Mouse (Mus musculus) erythroid progenitor cell, adult 5-6 weeks (primary cell): ENCODE measurements around the gene Fam166a. TPM values are rescaled to one million over a fixed set of nuclear protein-coding genes. Genes with fewer than 3 reads are reported as not detected.

Source experiments
- ATAC-seq: replicated peaks from 2 replicates; pipeline ENCODE4 v1.8.0; 2016; ENCODE audit warnings: moderate number of reproducible peaks, mild to moderate bottlenecking, moderate TSS enrichment, inconsistent platforms; ENCODE audit not compliant: poor library complexity, low FRiP score, severe bottlenecking
- total RNA-seq, 2 experiments: library from RNA; stranded (forward) in 1 of 2; stranded (reverse) in 1 of 2; fragments of 150-400 nt in 1 of 2; fragments of 186-747, 209-891 nt in 1 of 2; gene quantifications; 2 replicates each; pipeline versions ENCODE4 v1.2.3 to v1.2.4; 2015 to 2017; ENCODE audit warnings: low replicate concordance in 2 of 2

The Fam166a gene
- total RNA-seq, 2 experiments from 2014 or later: not detected

DNA sequence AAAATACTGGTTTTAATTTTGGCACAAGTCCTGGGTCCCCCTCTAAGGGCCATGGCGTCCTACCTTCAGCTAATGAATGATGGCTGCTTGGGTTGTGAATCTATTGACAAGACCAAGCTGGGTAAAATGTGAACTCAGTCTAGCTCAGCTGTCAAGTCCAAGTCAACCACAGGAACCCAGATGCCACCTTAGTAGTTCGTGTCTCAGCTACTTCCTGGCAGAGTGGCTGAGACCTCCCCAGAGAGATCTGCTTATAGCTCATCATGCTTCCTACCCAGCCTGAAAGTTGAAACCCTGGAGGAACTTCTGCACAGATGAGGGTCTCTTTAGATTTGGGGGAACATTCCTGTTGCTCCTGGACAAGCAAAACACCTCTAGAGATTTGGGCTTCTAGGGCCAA lies 35.2 kb upstream of the Fam166a start:
- no peak for ATAC-seq

DNA sequence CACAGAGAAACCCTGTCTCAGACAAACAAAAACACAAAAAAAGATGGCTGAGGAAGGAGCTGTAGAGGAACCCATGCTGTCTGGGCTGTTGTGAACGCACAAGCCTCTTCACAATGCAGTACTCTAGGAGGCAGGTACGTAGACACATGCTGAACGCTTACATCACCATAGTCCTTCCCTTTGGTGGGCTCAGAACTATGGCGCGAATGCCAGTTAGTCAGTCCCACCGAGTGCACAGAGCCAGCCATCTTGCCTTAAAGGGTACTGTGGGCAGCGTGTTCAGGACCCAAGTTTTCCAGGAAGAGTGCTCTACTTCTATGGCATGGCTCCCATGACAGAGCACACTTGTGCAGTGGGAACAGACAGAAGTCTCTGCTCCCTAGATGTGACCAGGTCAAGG lies 34.0 kb upstream of the Fam166a start:
- no peak for ATAC-seq

DNA sequence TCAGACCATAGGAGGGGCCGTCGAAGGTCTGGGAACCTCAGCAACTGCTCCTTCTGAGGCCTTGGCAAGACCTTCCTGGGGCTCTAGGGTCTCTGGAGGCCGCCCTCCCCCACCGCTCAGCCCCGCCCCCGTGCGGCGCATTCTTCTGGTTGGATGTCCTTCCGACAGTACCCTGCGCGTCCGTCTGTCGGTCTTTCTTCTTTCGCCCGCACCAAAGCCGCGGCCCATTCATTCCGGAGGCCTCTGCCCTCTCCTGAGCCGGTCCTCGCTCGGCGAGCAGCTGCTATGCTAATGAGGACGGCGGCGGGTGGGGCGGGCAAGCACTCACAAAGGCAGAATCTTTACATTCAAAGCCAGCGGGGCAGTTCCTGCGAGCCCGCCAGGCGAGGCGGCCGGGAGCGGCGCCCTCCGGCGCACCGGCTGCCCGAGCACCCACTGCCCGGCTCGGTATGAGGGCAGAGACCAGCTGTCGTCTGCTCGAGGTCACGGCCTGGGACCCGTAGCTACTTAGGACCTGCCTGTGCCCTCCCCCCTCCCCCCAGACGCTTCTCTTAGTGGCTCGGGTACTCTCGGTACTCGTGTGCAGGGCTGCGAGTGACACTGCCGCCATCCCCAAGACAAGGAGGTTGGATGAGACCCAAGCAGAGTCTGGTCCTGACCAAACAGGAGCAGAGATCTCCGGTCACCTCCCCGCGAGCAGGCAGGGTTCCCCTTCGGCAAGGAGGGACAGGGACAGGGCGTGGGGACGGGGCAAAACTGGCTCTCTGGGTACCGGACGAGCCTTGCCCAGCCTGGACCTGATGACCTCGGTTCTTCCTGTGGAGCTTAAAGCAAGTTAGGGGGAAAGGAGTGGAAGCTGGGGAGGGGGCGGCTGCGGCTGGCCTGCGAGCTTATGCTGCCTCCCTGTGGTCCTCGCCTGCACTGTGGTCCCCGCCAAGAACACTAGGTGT lies 32.6 kb upstream of the Fam166a start:
- no peak for ATAC-seq

DNA sequence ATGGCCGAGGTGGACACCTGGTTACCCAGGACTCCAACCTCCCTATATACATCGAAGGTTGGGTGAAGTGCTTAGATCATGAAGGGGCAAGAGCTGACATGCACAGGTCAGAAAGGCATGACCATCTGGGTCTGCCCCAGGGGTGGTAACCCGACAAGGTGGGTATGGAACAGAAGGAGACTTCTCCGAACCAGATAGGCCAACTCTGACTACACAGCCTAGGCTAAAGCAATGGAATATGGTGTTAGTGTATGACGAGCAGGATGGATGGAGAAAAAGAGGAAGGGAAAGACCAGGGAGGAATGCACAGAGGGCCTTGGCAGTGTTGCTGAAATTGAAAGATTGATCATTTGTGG lies 32.0 kb upstream of the Fam166a start:
- ATAC-seq: no peak

DNA sequence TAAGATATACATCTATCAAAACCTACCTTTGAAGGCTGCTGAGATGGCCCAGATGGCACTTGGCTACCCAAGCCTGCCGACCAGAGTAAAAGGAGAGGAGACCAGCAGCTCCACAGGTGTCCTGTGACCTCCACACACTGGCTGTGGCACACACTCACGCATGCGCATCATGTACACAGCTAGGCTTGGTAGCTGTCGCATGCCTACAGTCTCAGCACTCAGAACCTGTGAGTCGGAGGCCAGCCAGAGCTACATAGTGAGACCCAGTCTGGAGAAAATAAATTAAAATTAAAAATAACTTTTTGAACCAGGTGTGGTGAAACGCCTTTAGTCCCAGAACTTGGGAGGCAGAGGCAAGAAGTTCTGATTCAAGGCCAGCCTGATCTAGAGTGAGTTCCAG lies 30.7 kb upstream of the Fam166a start:
- ATAC-seq: no peak

GRCm38 (mm10) chr2:25193330-25193770 lies 25.2 kb upstream of the Fam166a start:
- ATAC-seq: peak; percentile 69

DNA sequence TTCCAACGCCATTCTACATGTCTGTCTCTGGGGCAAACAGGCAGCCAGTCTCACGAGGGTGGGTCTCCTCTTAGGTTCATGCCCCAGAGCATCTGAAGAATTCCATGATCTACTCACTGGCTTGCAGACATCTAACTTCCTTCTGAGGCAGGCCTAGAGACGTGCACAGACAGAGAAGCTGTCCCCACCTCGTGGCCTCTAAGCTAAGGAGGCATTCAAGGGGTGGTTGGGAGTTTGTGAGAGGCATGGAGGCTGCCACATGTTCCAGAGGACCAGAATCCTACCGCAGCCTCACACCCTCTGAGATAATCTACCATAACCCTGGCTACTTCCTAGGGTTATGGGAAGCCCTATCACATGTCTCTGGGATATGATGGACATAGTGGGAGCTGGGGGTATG lies 24.5 kb upstream of the Fam166a start:
- ATAC-seq: no peak

DNA sequence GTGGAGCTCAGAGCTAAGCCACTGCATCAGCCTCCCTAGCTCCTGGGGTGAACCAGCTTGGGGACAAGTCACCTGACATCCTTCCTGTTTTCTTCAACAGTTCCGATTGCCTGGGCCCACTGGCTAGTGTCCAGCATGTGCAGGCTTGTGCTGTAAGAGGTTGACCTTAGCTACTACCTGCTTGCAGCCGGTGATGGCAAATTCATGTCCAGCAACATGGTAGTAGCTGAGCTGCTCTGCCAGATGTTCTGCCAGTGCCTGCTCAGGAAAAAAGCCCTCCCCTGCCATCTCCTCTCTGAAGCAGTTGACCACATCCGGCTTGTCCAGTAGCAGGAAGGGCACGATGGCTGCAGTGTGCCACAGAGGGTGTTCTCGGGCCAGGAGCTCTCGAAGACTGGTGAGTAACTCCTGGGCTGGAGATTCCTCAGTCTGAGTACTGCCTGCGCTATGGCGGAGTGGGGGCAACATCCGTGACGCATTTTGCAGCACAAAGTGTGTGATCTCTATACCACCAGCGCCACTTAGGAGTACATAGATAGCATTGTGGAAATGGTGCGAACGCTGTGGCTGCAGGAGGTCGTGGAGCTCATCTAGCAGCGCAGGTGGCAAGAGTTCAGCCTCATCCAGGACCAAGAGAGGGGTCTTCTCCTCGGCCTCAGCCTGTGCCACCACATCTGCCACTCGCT lies 23.9 kb upstream of the Fam166a start:
- no peak for ATAC-seq

DNA sequence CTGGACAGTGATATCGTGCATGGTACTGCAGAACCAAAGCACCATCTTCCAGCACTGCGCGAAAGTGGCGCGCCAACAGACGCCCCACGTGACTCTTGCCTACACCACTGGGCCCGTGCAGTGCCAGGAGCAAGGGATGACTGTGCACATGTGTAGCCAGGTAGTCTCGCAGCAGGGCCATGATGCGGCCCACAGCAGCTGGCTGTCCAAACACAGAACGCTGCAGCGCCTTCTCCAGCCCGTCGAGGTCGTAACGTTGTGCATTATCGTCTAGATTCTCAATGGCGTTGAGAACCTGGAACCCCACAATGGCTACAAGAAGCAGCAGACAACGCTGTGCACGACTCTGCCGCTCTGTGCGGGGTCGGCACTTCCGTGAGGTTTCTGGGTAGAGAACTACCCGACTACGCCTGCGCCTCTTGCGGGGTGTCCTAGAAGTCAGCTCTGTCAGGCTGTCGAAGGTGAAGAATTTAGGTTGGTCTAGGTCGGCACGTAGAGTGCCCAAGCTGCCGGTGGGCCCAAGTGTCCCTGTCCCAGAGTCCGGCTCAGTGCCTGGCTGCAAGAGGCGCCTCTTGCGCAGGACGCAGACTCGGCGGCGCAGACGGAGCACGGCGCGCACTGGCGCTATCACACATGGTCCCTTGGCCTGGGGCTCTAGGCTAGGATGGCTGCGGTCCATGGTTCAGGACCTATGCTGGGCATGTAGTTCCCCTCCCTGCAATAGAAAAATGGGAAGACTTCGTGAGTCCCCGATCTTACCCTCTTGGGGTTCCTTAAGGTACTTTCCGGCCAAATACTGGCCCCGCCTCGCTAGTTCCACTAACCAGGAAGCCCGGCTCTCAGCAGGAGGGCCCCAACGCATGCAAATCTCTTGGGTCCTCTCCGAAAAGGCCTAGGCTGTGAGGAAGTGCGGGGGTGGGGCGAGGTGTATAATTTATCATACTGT lies 23.1 kb upstream of the Fam166a start:
- peak; percentile 83 for ATAC-seq

DNA sequence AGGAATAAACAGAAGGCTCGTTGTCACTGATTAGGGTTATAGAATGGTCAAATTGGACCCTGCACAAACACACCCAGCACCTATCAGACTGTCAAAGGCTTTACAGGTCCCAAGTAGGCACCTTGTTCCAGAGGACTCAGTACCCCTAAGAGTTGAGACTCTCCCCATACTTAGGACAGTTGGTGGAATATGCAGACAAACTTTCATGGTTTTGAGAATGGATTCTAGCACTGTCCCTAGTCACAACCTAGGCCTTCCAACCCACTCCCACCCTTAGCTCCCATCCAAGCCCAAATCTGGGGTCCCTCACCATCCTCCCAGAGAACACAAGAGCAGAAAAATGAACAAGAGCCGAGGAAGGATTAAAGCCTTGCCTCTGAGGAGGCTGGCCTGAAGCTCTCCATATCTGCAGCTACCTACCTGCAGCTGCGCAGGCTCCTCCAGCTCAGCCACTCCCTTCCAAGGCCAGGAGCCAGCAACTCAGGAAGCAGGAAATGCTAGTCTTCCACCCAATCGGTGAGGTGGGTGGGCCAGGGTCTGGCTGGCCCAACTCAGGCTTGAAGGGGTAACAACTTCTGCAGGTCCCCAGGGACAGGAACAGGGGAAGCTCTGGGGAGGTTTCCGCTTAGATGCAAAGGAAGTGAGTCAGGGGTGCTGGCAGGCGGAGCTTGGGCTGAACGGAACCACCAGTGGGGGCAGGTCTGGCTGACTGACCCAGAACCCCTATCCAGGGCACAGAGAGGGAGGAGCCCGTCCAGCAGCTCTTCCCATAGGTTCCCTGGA lies 22.2 kb upstream of the Fam166a start, which contains the start of gene Tor4a:
Tor4a (minus strand) TSS at position 715 of the 783 bp plus-strand sequence.
- ATAC-seq: peak; percentile 53; the same call in 1 of the 2 replicates

GRCm38 (mm10) chr2:25197191-25197590 lies 21.4 kb upstream of the Fam166a start:
- no peak for ATAC-seq

DNA sequence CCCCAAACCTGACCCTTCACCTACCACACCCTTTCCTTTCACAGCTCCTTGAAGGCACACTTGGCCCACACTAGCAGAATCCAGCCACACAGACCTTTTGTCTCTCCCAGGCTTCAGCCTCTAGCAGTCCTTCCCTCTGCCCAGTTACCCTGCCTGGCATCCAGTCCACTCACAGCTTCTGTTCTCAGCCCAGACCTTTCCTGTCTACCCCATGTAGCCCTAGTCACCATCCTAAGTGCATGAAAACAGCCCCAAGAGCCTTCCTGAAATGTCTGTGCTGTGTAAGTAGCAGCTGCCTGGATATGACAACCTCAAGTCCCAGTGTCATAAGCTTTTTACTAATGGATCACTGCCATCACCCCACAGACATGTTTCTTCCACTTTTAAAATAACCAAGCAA lies 20.6 kb upstream of the Fam166a start:
- ATAC-seq: no peak

- no peak for ATAC-seq
Observed at GRCm38 (mm10) chr2:25200631-25201030, 17.9 kb upstream of the Fam166a start.

GRCm38 (mm10) chr2:25203631-25204214 lies 14.8 kb upstream of the Fam166a start:
- peak; percentile 53 for ATAC-seq

- ATAC-seq: no peak
Observed at GRCm38 (mm10) chr2:25207593-25207992, 11.0 kb upstream of the Fam166a start.

DNA sequence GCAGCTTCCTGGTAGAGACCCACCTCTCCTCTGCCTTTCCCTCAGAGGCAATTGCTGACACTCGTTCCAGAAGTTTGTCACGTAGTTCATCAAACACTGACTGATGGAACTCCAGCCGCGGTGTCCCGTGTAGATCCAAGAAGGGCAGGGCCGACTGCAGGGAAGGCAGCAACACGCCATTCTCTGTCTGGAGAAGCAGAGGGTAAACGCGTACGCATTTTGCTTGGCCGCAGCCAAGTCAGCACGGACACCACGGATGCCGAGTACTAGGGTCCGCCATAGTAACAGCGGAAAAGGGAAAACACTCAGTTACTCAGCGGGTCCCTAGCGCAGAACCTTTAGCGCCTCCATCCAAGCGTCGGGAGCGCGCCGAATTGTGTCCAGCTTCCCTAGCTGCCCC lies 7.9 kb upstream of the Fam166a start:
- peak; percentile 53 for ATAC-seq

GRCm38 (mm10) chr2:25211121-25211670 lies 7.3 kb upstream of the Fam166a start, which contains the start of gene Nelfb:
Nelfb (minus strand) TSS chr2:25211489.
- peak; percentile 92 for ATAC-seq

GRCm38 (mm10) chr2:25213266-25213865 lies 5.2 kb upstream of the Fam166a start:
- no peak for ATAC-seq
